Mouse (Mus musculus) right cerebral cortex, adult 2 months (tissue): Measurements from ENCODE around the gene Msgn1.

Experiments
- DNase-seq, 2 experiments: peaks; one replicate each; pipeline ENCODE4 v3.0.0; 2021 to 2022; ENCODE audit warnings: low spot score in 2 of 2

Msgn1 gene

GRCm38 (mm10) chr12:11208872-11209271, at the start of gene Msgn1:
Gene Msgn1, minus strand, starts transcription at chr12:11208972.
- DNase-seq, result no peak

DNA sequence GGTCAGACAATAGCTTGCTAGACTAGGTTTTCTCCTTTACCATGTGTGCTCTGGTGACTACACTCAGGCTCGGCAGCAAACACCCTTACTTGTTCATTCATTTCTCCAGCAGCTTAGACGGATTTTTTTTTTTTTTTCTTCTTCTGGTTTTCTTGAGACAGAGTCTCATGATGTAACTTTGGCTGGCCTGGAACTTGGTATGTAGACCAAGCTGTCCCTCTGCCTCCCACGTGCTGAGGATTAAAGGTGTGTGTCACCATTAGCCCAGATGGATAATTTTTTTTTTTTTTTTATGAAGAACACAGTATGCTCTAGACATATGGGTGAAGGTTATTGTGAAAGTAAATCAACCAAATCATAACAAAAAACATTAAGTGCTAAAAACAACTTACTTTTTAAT, 41.5 kb upstream of the Msgn1 start:
- DNase-seq, result no peak

GRCm38 (mm10) chr12:11247460-11247859, 38.7 kb upstream of the Msgn1 start:
- no peak for DNase-seq

DNA sequence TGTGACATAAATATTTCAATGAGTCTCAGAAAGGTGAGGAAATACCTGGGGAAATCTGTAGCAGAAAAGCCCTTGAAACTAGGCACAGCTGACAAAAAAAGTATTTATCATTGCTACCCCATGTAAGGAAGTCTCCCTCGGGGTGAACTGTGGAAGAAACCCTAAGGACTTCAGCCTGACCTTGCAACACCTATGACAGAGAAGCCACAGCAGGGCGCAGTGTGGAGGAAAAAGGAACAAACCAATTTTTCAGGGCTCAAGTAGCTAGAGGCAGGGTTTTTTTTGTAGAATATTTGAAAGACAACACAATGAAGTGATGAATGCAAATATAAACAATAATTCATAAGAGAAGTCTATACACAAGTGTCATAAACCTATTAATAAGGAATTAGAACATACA, 27.2 kb upstream of the Msgn1 start:
- DNase-seq, result no peak

DNA sequence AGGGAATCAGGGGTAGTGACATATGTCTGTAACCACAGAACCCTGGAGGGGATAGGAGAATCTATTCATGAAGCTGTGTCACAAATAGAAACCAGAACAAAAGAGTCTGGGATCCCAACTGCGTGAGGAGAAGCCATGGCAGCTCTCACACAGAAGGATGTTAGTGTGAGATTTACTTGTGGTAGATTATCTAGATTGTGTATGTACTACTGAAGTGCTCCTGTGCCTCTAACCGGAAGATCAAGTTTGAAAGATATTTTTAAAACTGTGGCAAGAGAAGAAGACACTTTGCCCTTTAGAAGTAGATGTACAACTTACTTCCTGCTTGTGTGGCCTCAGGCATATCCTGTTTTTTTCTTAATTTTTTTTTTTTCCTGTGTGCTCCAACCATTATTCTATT, 21.5 kb upstream of the Msgn1 start:
- no peak for DNase-seq

DNA sequence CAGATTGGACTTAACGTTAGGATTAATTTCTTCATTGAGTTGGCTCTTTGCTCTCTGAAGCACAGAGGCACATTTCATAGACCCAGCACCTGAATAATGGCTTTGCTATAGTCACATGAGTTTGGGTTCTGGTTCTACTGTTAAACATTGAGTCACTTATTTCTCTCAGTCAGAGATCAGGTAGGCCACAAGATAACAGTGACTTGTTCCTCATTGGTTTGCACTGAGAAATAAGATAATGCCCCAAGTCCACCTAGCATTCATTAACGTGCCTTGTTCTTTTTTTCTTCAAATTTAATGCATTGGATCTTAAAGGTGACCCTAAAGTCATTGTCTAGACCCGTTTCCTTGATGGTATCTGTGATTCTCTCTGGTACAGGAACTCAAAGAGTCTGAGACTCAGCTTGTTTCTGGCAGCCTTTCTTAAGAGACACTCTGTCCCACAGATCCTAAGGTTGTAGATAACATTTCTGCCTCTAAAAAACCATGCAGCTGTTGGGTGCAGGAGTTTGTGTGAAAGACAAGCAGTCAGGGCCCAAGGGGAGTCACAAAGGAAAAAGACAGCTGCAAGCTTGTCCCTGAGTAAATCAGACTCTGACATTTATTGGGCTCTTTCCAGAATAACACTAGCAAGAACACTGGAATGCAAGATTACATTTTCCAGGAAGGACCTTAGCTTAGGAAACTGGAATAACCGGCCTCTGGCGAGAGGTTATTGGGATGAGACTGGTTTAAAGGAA, 17.9 kb upstream of the Msgn1 start:
- DNase-seq, result no peak

GRCm38 (mm10) chr12:11226123-11226522, 17.4 kb upstream of the Msgn1 start:
- no peak for DNase-seq

DNA sequence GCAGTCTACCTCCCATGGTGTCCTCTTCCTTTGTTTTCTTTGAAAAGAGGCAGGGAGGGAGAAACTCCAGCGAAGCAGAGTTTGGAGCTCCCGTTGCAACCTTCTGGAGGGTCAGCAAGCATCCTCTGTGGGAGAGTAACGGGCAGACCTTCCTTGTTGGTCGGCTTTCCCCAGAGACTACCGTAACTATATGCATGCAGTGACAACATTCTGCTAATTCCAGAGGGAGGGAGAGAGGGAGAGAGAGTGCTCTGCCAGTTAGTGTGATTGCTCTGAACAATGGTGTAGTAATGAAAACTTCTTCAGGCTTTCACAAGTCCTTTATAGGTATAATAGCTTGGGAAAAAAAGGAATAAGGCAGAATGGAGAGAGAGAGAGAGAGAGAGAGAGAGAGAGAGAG, 15.9 kb upstream of the Msgn1 start:
- no peak for DNase-seq

- no peak for DNase-seq
These were observed 14.3 kb upstream of the Msgn1 start for GRCm38 (mm10) chr12:11223090-11223489.

GRCm38 (mm10) chr12:11222566-11222965, 13.8 kb upstream of the Msgn1 start:
- DNase-seq, result no peak

DNA sequence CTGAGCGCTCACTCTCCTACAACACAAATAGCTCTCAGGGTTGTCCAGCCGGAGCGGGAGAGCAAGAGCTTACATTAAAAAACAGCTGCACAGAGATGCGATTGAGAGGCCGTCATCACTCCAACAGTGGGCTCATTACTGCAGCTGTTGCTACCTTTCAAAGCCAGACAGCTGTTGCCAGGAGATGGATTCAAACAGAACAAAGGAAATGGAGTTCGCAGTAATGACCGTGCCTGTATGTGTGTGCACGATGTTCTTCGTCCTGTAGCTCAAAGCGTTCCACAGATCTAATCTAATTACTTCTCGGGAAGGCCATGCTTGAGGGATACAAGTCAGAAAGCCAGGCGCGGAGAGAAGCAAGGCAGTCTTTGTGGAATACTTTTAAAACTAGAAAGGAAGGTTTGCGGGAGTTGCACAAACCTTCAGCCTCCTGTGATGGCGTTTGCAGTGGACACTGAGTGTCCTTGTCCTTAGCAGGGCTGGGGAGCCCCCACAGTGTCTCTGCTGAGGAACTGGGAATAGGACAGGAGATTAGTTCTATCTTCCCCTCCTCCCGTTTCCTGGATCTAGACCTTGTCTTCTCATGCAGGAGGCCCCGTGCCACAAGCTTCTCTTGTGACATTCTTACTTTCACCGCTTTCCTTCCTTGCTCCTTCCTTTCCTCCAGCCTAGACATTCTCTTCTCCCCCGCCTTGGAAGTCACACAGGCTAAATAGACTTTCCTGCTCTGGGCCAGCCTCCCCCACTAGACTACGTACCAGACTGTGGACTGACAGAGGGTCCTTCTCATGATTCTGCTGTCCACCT, 13.0 kb upstream of the Msgn1 start:
- no peak for DNase-seq

DNA sequence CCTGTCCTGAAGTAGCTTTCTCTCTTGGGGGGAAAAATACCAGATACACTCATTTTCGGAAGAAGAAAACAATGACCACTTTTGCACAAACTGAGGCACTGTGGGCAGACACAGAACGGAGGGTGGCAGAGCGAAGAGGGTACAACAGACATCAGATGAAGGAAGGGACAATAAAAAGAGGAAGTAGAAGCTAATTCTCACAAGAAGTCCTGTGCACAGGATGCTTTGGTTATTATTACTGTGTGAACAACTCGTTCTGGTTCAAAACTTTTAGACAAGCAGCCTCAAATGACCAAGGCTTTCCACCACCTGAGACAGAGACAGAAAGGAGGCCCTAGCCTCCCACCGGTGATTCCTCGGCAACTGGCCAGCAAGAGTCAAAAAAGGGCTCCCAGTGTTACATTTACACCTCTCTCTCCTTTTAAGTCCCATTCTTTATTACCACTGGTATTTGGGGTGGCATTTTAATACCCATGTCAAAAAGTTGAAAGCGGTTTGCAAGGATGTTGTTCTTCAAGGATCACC, 9.0 kb upstream of the Msgn1 start:
- no peak for DNase-seq

DNA sequence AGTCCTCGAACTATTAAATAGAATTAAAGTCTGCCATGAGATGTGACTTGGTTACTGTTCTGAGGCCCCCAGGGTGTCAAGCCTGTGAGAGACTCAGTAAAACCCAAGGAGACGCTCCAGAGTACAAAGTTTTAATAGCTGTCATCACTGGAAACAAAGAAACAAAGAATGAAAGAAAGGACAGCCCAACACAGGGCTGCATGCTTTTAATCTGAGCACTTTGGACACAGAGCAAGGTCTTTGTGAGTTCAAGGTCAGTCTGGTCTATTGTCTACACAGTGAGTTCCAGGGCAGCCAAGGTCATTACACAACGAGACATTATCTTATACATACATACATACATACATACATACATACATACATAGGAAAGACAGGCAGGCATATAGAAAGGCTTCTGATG, 7.7 kb upstream of the Msgn1 start:
- no peak for DNase-seq

DNA sequence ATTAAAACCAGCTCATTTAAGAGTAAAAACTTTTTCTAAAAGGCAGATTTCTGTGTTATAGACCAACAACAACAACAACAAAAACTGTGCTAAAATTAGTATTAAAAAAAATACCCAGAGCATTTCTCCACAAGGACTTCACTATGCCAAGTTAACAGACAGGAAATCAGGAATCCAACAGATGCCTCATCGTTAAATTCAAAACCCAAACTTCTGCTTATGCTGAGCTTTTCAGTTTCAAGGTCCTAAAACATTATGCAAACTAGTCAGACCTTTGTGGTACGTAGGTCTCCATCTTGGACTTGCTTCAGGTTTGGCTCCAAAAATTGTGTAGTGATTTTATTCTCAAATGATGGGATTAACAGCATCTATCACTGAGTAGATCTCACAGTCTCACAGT, 6.8 kb upstream of the Msgn1 start:
- DNase-seq, result no peak

DNA sequence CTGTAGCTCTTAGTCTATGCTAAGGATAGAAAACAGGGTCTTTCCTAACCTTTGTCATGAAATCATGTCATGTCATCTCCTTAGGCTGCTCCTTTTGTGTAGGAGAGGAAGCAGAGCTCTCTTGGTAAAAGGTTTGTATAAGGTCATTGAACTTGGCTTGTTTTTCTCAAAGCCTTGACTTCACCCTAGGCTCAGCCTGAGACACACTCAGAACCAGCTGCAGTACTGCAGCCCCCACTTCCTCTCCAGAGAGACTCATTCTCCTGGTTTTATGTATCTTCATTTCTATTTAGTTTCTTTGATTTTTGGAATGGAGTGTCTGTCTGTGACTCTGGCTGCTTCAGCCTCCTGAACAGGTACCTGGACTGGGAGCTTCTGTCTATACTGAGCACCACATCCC, 6.0 kb upstream of the Msgn1 start:
- no peak for DNase-seq

DNA sequence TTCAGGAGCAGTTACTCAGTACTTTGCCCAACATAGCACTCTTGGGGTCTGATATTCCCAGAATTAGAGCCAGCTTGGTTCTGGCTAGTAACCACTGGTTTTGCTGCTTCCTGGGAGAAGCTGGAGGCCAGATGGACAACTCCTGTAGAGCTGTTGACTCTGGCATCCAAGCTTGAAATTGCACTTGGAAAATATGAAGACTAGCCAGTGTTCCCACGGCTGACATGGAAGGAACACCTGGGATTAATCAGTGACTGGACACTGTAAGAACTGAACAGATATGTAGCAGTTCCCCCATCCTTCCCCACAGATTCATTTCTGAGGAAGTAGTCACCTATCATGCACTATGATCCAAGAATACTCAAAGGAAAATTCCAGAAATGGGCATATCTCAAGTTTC, 4.1 kb upstream of the Msgn1 start:
- DNase-seq, result no peak

DNA sequence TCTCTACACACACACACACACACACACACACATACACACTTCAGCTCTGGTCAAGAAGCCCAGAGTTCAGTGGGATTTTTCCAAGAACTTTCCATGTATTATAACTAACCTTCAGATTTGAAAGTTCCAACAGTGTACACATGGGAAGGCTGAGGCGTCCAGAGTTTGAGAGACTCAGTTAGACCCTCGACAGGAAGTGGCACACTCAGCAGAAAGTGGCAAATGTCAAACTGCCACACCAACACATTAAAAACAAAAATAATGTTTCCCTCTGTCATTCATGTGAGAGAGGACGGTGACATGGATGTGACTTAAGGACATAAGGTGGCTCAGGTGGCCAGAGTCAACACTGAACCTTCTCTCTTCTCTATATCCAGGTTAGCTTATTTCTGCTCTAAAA, 1.6 kb upstream of the Msgn1 start:
- DNase-seq, result no peak

- DNase-seq, result no peak
These were observed 864 bp upstream of the Msgn1 start for GRCm38 (mm10) chr12:11209636-11210035.

DNA sequence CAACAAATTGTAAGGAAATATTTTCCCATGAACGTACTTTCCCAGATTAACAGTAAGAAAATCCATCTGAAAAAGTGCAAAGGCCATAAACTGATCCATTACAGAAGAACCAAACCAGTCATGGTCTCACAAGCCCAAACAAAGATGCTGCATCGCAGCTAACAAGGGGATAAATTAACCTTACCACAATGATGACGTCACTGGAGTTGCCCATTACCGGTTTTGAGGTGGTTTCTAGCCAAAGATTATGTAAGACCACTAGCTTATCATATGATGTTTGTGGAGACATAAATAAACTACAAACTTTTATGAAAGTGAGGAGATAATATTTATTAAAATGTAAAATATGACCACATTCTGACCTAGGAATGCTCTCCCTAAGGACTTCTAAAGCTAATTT, 2.5 kb downstream of the Msgn1 start:
- no peak for DNase-seq

DNA sequence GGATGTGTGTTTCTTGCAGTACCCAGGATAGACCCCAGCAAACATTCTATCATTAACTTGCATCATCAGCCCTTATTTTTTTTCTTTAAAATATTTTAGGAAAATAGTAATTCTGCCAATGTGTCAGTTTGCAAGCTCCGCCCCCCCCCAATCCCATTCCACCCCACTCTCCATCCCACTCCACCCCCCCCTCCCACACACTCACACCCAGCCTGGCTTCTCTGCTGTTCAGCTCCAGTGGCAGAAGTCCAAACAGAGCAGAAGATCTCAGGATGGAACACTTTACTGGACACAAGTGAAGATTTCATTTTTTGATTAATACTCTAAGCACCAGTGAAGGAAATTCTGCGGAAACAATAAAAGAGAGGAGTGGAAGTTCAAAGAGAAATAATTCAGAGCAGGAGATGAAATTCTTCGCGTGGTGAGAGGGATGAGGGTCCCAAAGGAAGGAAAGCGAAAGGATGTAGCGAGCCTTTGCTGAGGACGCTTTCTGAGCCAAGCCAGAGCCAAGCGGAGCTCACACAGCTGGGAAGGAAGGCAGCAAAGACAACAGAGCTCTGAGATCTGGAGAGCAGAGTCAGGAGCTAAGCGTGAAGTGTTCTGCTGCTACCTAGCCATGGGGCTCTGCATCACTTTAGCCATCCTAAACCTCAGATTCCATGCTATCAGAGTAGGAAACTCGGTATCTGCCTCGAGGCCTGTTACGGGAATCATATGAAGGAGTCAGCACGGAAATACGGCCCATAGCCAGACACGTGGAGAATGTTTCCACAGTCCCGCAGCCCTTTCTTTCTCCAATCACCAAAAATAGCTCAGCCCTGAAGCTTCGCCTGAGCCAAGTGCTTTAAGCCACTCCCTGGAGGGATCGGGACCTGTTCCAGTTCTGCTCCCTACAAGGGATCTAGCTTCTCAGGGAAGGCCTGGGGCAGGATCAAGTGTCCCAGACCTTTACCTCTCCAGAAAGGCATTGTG, 4.8 kb downstream of the Msgn1 start:
- peak; percentile 9 for DNase-seq

DNA sequence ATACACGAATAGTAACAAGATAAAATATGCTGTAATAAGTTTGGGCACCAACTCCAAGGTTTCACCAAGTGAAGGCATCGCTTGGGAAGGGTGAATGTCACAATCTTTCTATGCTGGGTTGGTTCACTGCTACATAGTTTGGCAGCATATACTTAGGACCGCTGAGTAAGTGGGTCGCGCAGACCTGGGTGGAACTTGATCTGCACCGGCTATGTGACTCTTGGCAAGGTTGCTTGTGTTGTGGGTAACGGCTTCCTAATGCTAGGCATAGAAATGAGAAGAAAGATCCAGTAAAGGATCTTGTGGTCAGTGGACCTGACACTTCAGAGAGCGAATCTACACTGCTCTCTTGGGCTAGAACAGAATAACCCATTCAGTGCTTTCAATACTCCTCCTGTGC, 6.3 kb downstream of the Msgn1 start:
- DNase-seq, result no peak

DNA sequence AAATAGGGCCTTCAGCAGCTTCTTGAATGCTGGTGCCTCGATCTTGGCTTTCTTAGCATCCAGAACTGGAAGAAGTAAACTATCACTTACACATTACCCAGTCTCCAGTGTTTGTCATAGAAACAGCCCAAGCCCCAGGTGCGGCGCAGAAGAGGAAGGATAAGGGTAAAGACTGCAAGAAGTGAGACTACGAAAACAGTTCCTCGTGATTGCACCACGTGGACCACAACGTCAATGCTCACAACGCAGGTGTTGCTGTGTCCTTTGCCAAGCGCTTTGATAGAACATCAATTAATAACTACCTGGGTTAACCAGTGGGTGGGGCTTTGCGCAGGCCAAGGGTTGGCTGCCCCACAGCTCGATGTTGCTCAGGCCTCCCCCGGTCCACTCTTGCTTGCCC, 8.1 kb downstream of the Msgn1 start:
- no peak for DNase-seq
